Mouse (Mus musculus): ENCODE measurements around the gene Arhgef9. TPM values are rescaled to one million over a fixed set of nuclear protein-coding genes. Genes with fewer than 3 reads are reported as not detected.
A peak's percentile ranks its signal among the peaks of the same experiment; 100 is the strongest.

Gene Arhgef9
- polyA plus RNA-seq, 1 experiment from 2014 or later = 15.7 TPM

DNA sequence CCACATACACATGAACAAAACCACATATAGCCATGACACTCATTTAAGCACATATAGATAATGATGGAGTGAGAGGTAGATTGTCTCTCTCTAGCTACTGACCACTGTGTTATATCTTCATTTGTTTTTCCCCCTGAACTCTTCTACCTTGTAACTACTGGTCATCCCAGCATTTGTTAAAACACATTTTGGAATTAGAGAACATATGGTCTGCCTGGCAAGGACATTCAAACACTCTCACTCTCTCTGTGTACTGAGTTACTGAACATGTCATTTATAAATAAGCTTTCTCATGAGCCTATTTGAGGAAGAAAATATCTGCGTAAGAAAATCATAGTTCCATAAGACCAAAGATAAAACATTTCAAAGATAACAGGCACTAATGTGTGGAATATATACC lies 64.9 kb downstream of the Arhgef9 start:
- H3K27ac ChIP-seq (replicated peaks) = no peak overlapping the region
- H3K36me3 ChIP-seq = no peaks in the 10 kb centered on the region
- peaks cover 47% of the 10 kb centered on the region for H3K27me3 ChIP-seq (ENCODE audit: low read depth, poor library complexity, severe bottlenecking)
- H3K4me3 ChIP-seq = no peak overlapping the region
- H3K9me3 ChIP-seq (replicated peaks) = no peaks in the 10 kb centered on the region
- DNase-seq (ENCODE audit: low spot score) = no peak
- H3K4me1 ChIP-seq = no peaks in the 10 kb centered on the region
- 100% methylated on average over 1 of the region's 1 CpGs for WGBS

- Histone ChIP-seq H3K27me3 (ENCODE audit: low read depth, poor library complexity, severe bottlenecking) (peaks cover 29% of the 10 kb centered on the region), H3K36me3 (no peaks in the 10 kb centered on the region), H3K27ac (replicated peaks) (no peak overlapping the region), H3K4me1 (no peaks in the 10 kb centered on the region), H3K9me3 (replicated peaks) (no peaks in the 10 kb centered on the region), H3K4me3 (no peak overlapping the region)
- 56% methylated on average over 6 of the region's 6 CpGs for WGBS
- DNase-seq (ENCODE audit: low spot score) = no peak
These were observed 73.2 kb downstream of the Arhgef9 start for GRCm38 (mm10) chrX:95123462-95123861.

DNA sequence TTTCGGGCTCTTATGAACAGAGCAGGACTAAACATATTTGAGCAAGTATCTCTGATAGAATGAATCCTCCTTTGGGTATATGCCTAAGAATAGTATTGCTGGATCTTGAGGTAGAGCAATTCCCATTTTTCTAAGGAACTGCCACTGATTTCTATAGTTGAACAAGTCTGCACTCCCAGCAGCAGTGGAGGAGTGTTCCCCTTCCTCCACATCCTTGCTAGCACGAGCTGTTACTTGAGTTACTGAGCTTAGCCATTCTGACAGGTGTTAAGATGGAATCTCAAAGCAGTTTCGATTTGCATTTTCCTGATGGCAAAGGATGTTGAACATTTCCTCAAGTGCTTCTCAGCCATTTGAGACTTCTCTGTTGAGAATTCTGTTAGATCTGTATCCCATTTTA lies 92.3 kb downstream of the Arhgef9 start:
- H3K9me3 ChIP-seq (replicated peaks) = no peaks in the 10 kb centered on the region
- peaks cover 23% of the 10 kb centered on the region for H3K27me3 ChIP-seq (ENCODE audit: low read depth, poor library complexity, severe bottlenecking)
- H3K27ac ChIP-seq (replicated peaks) = no peak overlapping the region
- no peak overlapping the region for H3K4me3 ChIP-seq
- H3K4me1 ChIP-seq = no peaks in the 10 kb centered on the region
- no peak for DNase-seq (ENCODE audit: low spot score)
- WGBS = 80% methylated on average over 3 of the region's 3 CpGs
- no peaks in the 10 kb centered on the region for H3K36me3 ChIP-seq

GRCm38 (mm10) chrX:95087674-95088073 lies 109.0 kb downstream of the Arhgef9 start:
- 84% methylated on average over 4 of the region's 4 CpGs for WGBS

GRCm38 (mm10) chrX:95077013-95077699 lies 119.5 kb downstream of the Arhgef9 start:
- Histone ChIP-seq H3K27ac (replicated peaks) (no peak overlapping the region), H3K9me3 (replicated peaks) (no peaks in the 10 kb centered on the region), H3K4me3 (no peak overlapping the region), H3K27me3 (ENCODE audit: low read depth, poor library complexity, severe bottlenecking) (peaks cover 33% of the 10 kb centered on the region), H3K36me3 (no peaks in the 10 kb centered on the region), H3K4me1 (no peaks in the 10 kb centered on the region)
- no peak for DNase-seq (ENCODE audit: low spot score)
- WGBS = 90% methylated on average over 9 of the region's 9 CpGs

More at GRCm38 (mm10) chrX:95087674-95088073, 109.0 kb downstream of the Arhgef9 start:
- H3K4me3 ChIP-seq = no peak overlapping the region
- H3K4me1 ChIP-seq = no peaks in the 10 kb centered on the region
- no peak for DNase-seq (ENCODE audit: low spot score)
- H3K27me3 ChIP-seq (ENCODE audit: low read depth, poor library complexity, severe bottlenecking) = peaks cover 19% of the 10 kb centered on the region
- H3K36me3 ChIP-seq = no peaks in the 10 kb centered on the region
- H3K27ac ChIP-seq (replicated peaks) = no peak overlapping the region
- no peaks in the 10 kb centered on the region for H3K9me3 ChIP-seq (replicated peaks)

- H3K9me3 ChIP-seq (replicated peaks) = no peaks in the 10 kb centered on the region
- H3K27ac ChIP-seq (replicated peaks) = no peak overlapping the region
- WGBS = 73% methylated on average over 5 of the region's 5 CpGs
- no peak overlapping the region for H3K4me3 ChIP-seq
- no peak for DNase-seq (ENCODE audit: low spot score)
- H3K4me1 ChIP-seq = 0 out of 2 replicates have a peak, but pooled peaks cover 7% of the 10 kb centered on the region
- no peaks in the 10 kb centered on the region for H3K36me3 ChIP-seq
- peaks cover 14% of the 10 kb centered on the region; the same call in 1 of the 2 replicates for H3K27me3 ChIP-seq (ENCODE audit: low read depth, poor library complexity, severe bottlenecking)
These were observed 168.7 kb downstream of the Arhgef9 start for GRCm38 (mm10) chrX:95027907-95028306.

DNA sequence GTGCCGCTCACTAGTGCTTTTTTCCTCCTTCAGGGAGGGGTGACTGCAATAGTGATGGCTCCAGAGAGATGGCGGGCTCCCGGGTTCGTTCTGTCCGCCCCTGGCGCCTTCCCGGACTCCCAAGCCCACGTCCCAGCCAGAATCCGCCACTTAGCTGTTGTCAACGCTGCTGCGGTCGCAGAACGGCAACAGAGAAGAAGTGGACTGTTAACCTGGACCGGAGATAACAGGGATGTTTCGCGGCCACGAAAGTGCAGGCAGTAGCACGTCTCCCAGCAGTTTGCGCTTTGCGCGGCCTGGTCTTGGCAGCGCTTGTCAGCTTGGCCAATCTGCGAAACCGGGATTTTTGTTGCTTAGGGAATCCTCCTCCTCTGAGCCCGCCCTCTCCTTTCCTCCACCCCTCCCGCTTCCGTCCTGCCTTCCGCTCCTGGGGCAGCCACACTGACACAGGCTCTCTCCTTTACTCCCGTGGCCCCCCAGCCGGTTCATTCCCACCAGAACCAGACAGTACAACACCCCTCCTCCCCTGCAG lies 170.2 kb downstream of the Arhgef9 start, which contains the start of gene Spin4:
Spin4 (minus strand) TSS at position 322 of the 532 bp plus-strand sequence.
- WGBS = 15% methylated on average over 30 of the region's 30 CpGs

DNA sequence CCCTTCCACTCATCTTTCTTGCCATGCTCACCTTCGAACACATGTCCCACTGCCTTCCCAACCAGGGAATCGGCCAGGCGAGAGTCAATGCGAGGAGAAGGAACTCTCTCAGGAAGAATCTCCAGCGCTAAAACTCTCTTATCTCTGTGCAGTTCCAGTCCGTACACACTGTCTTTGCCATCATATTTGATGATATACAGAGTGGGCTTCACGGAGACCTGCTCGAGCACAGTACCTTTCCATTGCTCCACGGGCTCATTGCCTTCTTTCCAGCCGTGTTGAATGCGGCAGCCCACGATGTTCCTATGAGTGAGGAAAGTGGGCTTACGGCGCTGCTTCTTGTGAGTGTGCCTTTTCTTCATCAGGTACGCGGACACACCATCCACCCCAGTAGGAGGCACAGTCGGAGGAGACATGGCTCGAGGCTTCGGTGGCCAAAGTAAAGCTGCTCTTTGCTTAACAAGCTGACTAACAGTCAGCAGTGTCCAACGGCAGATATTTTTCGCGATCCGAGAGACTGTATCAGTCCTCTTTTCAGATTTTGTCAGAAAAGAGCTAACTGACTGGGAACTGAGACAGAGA lies 170.8 kb downstream of the Arhgef9 start:
- DNase-seq (ENCODE audit: low spot score) = peak; percentile 33
- Histone ChIP-seq H3K27me3 (ENCODE audit: low read depth, poor library complexity, severe bottlenecking) (peaks cover 23% of the 10 kb centered on the region; the same call in 1 of the 2 replicates), H3K4me3 (peak overlapping the region; percentile 57), H3K36me3 (no peaks in the 10 kb centered on the region), H3K4me1 (0 out of 2 replicates have a peak, but pooled peaks cover 7% of the 10 kb centered on the region), H3K9me3 (replicated peaks) (no peaks in the 10 kb centered on the region), H3K27ac (replicated peaks) (peak overlapping the region; percentile 89)
- WGBS = 25% methylated on average over 23 of the region's 23 CpGs

More for the DNA sequence above, 170.2 kb downstream of the Arhgef9 start, which contains the start of gene Spin4:
- Histone ChIP-seq H3K36me3 (no peaks in the 10 kb centered on the region), H3K27me3 (ENCODE audit: low read depth, poor library complexity, severe bottlenecking) (peaks cover 20% of the 10 kb centered on the region; the same call in 1 of the 2 replicates), H3K4me3 (peak within 1 kb of the TSS; percentile 57), H3K4me1 (0 out of 2 replicates have a peak, but pooled peaks cover 7% of the 10 kb centered on the region), H3K27ac (replicated peaks) (peak within 1 kb of the TSS; percentile 89), H3K9me3 (replicated peaks) (no peaks in the 10 kb centered on the region)
- DNase-seq (ENCODE audit: low spot score) = peak; percentile 74

GRCm38 (mm10) chrX:95012033-95012432 lies 184.6 kb downstream of the Arhgef9 start:
- Histone ChIP-seq H3K4me1 (no peaks in the 10 kb centered on the region), H3K4me3 (no peak overlapping the region), H3K36me3 (no peaks in the 10 kb centered on the region), H3K27ac (replicated peaks) (no peak overlapping the region), H3K9me3 (replicated peaks) (no peaks in the 10 kb centered on the region), H3K27me3 (ENCODE audit: low read depth, poor library complexity, severe bottlenecking) (peaks cover 25% of the 10 kb centered on the region)
- WGBS = 19% methylated on average over 4 of the region's 4 CpGs
- no peak for DNase-seq (ENCODE audit: low spot score)

Other genes starting within 250 kb of the Arhgef9 start
- gene Spin4, start 170.2 kb downstream of the Arhgef9 start, polyA plus RNA-seq (2016; fragmentation: Nextera tagmentation; extraction: Ambion mirVana) = 7.3 and 7.9 TPM in 2 replicates
- 10.4 and 10.7 TPM in 2 replicates for gene Amer1, start 248.0 kb upstream of the Arhgef9 start, polyA plus RNA-seq (2016; fragmentation: Nextera tagmentation; extraction: Ambion mirVana)

Measured in midbrain, embryonic 10.5 days (tissue).